Mouse (Mus musculus): ENCODE results near the gene Cacnb1. TPM values are rescaled to one million over a fixed set of nuclear protein-coding genes. Genes with fewer than 3 reads are reported as not detected.

Gene Cacnb1
- total RNA-seq, 1 experiment = 6.2 TPM

GRCm38 (mm10) chr11:98000378-98001140 is 22.3 kb downstream of the Cacnb1 start:
- TF ChIP-seq ZNF384 (IDR thresholded peaks at IDR 0.05; ENCODE audit: low read depth, low read length) = no peak
- no peak for TF ChIP-seq CHD2 (IDR thresholded peaks at IDR 0.05; ENCODE audit: low read depth, low read length)
- TF ChIP-seq HCFC1 (IDR thresholded peaks at IDR 0.05; ENCODE audit: borderline replicate concordance, insufficient read depth, low read length) = no peak
- no peak for TF ChIP-seq ZC3H11A (IDR thresholded peaks at IDR 0.05; ENCODE audit: borderline replicate concordance, low read depth, low read length)
- no peak for TF ChIP-seq MAFK (IDR thresholded peaks at IDR 0.05; ENCODE audit: insufficient read depth, low read depth, low read length)
- no peaks in the 10 kb centered on the region for H3K36me3 ChIP-seq (ENCODE audit: control insufficient read depth, insufficient read depth, low read length, poor library complexity, severe bottlenecking)
- in situ Hi-C loops (cut with MboI; ENCODE audit: low sequenced_read_pairs in 2 of 2, unreplicated experiment in 2 of 2) = no loop called here
- peaks cover 6 to 20% of the 10 kb centered on the region in 2 experiments; a peak in 2 of 4 replicates for H3K4me1 ChIP-seq (ENCODE audit: control insufficient read depth in 2 of 2, insufficient read depth in 2 of 2, low read length in 2 of 2, poor library complexity in 1 of 2)
- H3K9me3 ChIP-seq (ENCODE audit: control insufficient read depth, insufficient read depth, low read depth, low read length) = no peaks in the 10 kb centered on the region
- H3K4me3 ChIP-seq (ENCODE audit: insufficient read depth in 1 of 2, low read depth in 1 of 2, low read length in 2 of 2, poor library complexity in 1 of 2, severe bottlenecking in 1 of 2) = no peak overlapping the region
- H3K27ac ChIP-seq (ENCODE audit: insufficient read depth, low read depth, low read length, poor library complexity, severe bottlenecking) = no peak overlapping the region
- no peak overlapping the region for H3K9ac ChIP-seq (ENCODE audit: insufficient read depth, low read depth, low read length, poor library complexity, severe bottlenecking)
- DNase-seq (ENCODE audit: low read depth, low spot score) = no peak

DNA sequence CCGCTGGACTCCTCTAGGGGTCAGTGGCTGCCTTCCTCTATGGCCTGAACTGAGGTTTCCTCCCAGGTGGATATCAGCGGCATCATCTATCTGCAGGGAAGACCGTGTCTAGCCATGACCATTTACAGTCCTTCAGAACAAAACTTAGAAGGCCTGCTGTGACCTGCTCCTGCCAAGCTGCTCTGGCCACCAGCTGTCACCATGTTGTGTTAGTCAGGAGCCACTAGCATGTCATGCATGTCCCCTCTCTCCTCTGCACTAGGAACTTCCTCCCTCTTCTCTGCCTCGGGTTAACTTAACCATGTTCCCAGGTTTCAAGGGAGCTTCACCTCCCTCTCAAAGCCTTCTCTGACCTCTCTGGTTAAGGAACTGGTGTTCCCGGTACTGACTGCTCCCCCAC is 23.1 kb downstream of the Cacnb1 start:
- in situ Hi-C loops (cut with MboI; ENCODE audit: low sequenced_read_pairs in 2 of 2, unreplicated experiment in 2 of 2) = no loop called here
- Histone ChIP-seq H3K27ac (ENCODE audit: insufficient read depth, low read depth, low read length, poor library complexity, severe bottlenecking) (no peak overlapping the region), H3K4me3 (ENCODE audit: insufficient read depth in 1 of 2, low read depth in 1 of 2, low read length in 2 of 2, poor library complexity in 1 of 2, severe bottlenecking in 1 of 2) (no peak overlapping the region), H3K9ac (ENCODE audit: insufficient read depth, low read depth, low read length, poor library complexity, severe bottlenecking) (no peak overlapping the region), H3K36me3 (ENCODE audit: control insufficient read depth, insufficient read depth, low read length, poor library complexity, severe bottlenecking) (no peaks in the 10 kb centered on the region), H3K9me3 (ENCODE audit: control insufficient read depth, insufficient read depth, low read depth, low read length) (no peaks in the 10 kb centered on the region), H3K4me1 (ENCODE audit: control insufficient read depth in 2 of 2, insufficient read depth in 2 of 2, low read length in 2 of 2, poor library complexity in 1 of 2) (peaks cover 6 to 20% of the 10 kb centered on the region in 2 experiments; a peak in 2 of 4 replicates)
- TF ChIP-seq MAFK (IDR thresholded peaks at IDR 0.05; ENCODE audit: insufficient read depth, low read depth, low read length) = no peak
- TF ChIP-seq CHD2 (IDR thresholded peaks at IDR 0.05; ENCODE audit: low read depth, low read length) = no peak
- TF ChIP-seq ZC3H11A (IDR thresholded peaks at IDR 0.05; ENCODE audit: borderline replicate concordance, low read depth, low read length) = no peak
- TF ChIP-seq HCFC1 (IDR thresholded peaks at IDR 0.05; ENCODE audit: borderline replicate concordance, insufficient read depth, low read length) = no peak
- no peak for TF ChIP-seq ZNF384 (IDR thresholded peaks at IDR 0.05; ENCODE audit: low read depth, low read length)
- DNase-seq (ENCODE audit: low read depth, low spot score) = no peak

DNA sequence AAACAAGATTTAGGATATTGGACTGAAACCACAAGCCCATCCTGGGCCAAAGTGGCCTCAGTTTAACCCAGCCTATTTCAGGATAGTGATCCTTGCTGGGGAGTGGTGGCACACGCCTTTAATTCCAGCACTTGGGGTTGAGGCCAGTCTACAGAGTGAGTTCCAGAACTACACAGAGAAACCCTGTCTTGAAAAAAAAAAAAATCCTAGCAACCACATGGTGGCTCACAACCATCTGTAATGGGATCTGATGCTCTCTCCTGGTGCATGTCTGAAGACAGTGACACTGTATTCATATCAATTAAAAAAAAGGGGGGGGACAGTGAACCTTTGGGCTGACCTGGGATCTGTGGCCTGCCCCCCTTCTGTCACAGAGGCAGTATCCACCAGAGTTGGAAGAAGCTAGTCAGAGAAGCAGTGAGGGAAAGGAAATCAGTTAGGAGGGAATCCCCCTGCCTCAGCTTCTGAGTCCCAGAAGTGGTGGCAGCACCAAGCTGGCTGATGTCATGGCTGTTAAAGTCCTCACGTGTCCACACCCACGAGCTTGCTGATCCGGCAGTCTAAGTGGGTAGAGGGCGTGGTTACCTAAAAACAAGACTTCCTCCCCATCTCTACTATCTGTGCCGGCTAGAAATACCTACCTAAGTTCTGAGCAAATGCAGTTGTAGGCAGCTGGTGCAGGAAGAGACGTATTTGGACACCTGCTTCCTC is 23.8 kb downstream of the Cacnb1 start:
- Histone ChIP-seq H3K9ac (ENCODE audit: insufficient read depth, low read depth, low read length, poor library complexity, severe bottlenecking) (no peak overlapping the region), H3K27ac (ENCODE audit: insufficient read depth, low read depth, low read length, poor library complexity, severe bottlenecking) (no peak overlapping the region), H3K9me3 (ENCODE audit: control insufficient read depth, insufficient read depth, low read depth, low read length) (no peaks in the 10 kb centered on the region), H3K4me1 (ENCODE audit: control insufficient read depth in 2 of 2, insufficient read depth in 2 of 2, low read length in 2 of 2, poor library complexity in 1 of 2) (peaks cover 4 to 21% of the 10 kb centered on the region in 2 experiments; a peak in 2 of 4 replicates), H3K36me3 (ENCODE audit: control insufficient read depth, insufficient read depth, low read length, poor library complexity, severe bottlenecking) (no peaks in the 10 kb centered on the region), H3K4me3 (ENCODE audit: insufficient read depth in 1 of 2, low read depth in 1 of 2, low read length in 2 of 2, poor library complexity in 1 of 2, severe bottlenecking in 1 of 2) (no peak overlapping the region)
- DNase-seq (ENCODE audit: low read depth, low spot score) = no peak
- TF ChIP-seq ZC3H11A (IDR thresholded peaks at IDR 0.05; ENCODE audit: borderline replicate concordance, low read depth, low read length) (no peak), CHD2 (IDR thresholded peaks at IDR 0.05; ENCODE audit: low read depth, low read length) (no peak), HCFC1 (IDR thresholded peaks at IDR 0.05; ENCODE audit: borderline replicate concordance, insufficient read depth, low read length) (no peak), MAFK (IDR thresholded peaks at IDR 0.05; ENCODE audit: insufficient read depth, low read depth, low read length) (no peak), ZNF384 (IDR thresholded peaks at IDR 0.05; ENCODE audit: low read depth, low read length) (no peak)
- in situ Hi-C loops (cut with MboI; ENCODE audit: low sequenced_read_pairs in 2 of 2, unreplicated experiment in 2 of 2) = no loop called here

- Histone ChIP-seq H3K27ac (ENCODE audit: insufficient read depth, low read depth, low read length, poor library complexity, severe bottlenecking) (no peak overlapping the region), H3K36me3 (ENCODE audit: control insufficient read depth, insufficient read depth, low read length, poor library complexity, severe bottlenecking) (no peaks in the 10 kb centered on the region), H3K9ac (ENCODE audit: insufficient read depth, low read depth, low read length, poor library complexity, severe bottlenecking) (no peak overlapping the region), H3K4me1 (ENCODE audit: control insufficient read depth in 2 of 2, insufficient read depth in 2 of 2, low read length in 2 of 2, poor library complexity in 1 of 2) (peaks cover 2 to 17% of the 10 kb centered on the region in 2 experiments; a peak in 2 of 4 replicates), H3K9me3 (ENCODE audit: control insufficient read depth, insufficient read depth, low read depth, low read length) (no peaks in the 10 kb centered on the region), H3K4me3 (ENCODE audit: insufficient read depth in 1 of 2, low read depth in 1 of 2, low read length in 2 of 2, poor library complexity in 1 of 2, severe bottlenecking in 1 of 2) (no peak overlapping the region)
- no peak for DNase-seq (ENCODE audit: low read depth, low spot score)
- TF ChIP-seq CHD2 (IDR thresholded peaks at IDR 0.05; ENCODE audit: low read depth, low read length) (no peak), HCFC1 (IDR thresholded peaks at IDR 0.05; ENCODE audit: borderline replicate concordance, insufficient read depth, low read length) (no peak), ZC3H11A (IDR thresholded peaks at IDR 0.05; ENCODE audit: borderline replicate concordance, low read depth, low read length) (no peak)
- in situ Hi-C loops (cut with MboI; ENCODE audit: low sequenced_read_pairs in 2 of 2, unreplicated experiment in 2 of 2) = no loop called here
These were observed 24.6 kb downstream of the Cacnb1 start for GRCm38 (mm10) chr11:97998074-97998793.

All from ES-E14 (cell line).